Mouse (Mus musculus): ENCODE results near the gene Ankrd49. TPM values are rescaled to one million over a fixed set of nuclear protein-coding genes. Genes with fewer than 3 reads are reported as not detected.

The Ankrd49 gene
- total and polyA plus RNA-seq, 3 experiments, result 108 to 139 (median 108) TPM

- Histone ChIP-seq H3K27me3 (ENCODE audit: control insufficient read depth in 1 of 2, insufficient read depth in 2 of 2, low read length in 2 of 2) (peaks cover 29 to 31% of the 10 kb centered on the region in 2 experiments), H3K9me3 (replicated peaks; ENCODE audit: insufficient read depth, low read length) (no peaks in the 10 kb centered on the region), H3K79me2 (ENCODE audit: control insufficient read depth, insufficient read depth, low read length, poor library complexity) (no peaks in the 10 kb centered on the region), H3K9ac (ENCODE audit: control insufficient read depth, low read depth, low read length, poor library complexity, severe bottlenecking) (no peak overlapping the region), H3K27ac (ENCODE audit: control insufficient read depth, low read depth, low read length) (no peak overlapping the region), H3K4me3 (ENCODE audit: control insufficient read depth in 1 of 2, insufficient read depth in 1 of 2, low read depth in 2 of 2, low read length in 2 of 2) (no peak overlapping the region), H3K4me1 (ENCODE audit: control insufficient read depth in 1 of 2, insufficient read depth in 2 of 2, low read length in 2 of 2) (no peaks in the 10 kb centered on the region), H3K36me3 (ENCODE audit: control insufficient read depth in 1 of 2, insufficient read depth in 2 of 2, low read length in 2 of 2) (no peaks in the 10 kb centered on the region)
- TF ChIP-seq USF1 (IDR thresholded peaks at IDR 0.05; ENCODE audit: low read depth, low read length) (no peak), ZKSCAN1 (IDR thresholded peaks at IDR 0.05; ENCODE audit: low read depth, low read length) (no peak), BHLHE40 (IDR thresholded peaks at IDR 0.05; ENCODE audit: borderline replicate concordance, low read depth, low read length) (no peak), ZC3H11A (IDR thresholded peaks at IDR 0.05; ENCODE audit: low read depth, low read length) (no peak), TBP (IDR thresholded peaks at IDR 0.05; ENCODE audit: low read depth, low read length) (no peak), USF2 (IDR thresholded peaks at IDR 0.05; ENCODE audit: borderline replicate concordance in 1 of 2, insufficient read depth in 1 of 2, low read depth in 1 of 2, low read length in 2 of 2) (no peak), TAL1 (IDR thresholded peaks at IDR 0.05; ENCODE audit: low read length) (no peak), ZNF384 (IDR thresholded peaks at IDR 0.05; ENCODE audit: low read depth, low read length) (no peak), MYC (IDR thresholded peaks at IDR 0.05; ENCODE audit: low read depth, low read length) (no peak), E2F4 (IDR thresholded peaks at IDR 0.05; ENCODE audit: borderline replicate concordance, low read depth, low read length) (no peak), RCOR1 (IDR thresholded peaks at IDR 0.05; ENCODE audit: low read depth, low read length) (no peak), MAFK (IDR thresholded peaks at IDR 0.05; ENCODE audit: borderline replicate concordance, low read depth, low read length) (no peak), SIN3A (IDR thresholded peaks at IDR 0.05; ENCODE audit: low read length) (no peak), TCF12 (IDR thresholded peaks at IDR 0.05; ENCODE audit: low read depth, low read length) (no peak), NRF1 (IDR thresholded peaks at IDR 0.05; ENCODE audit: insufficient read depth, low read depth, low read length, poor library complexity, severe bottlenecking) (no peak), KAT2A (conservative IDR thresholded peaks at IDR 0.05; ENCODE audit: low read depth, low read length) (no peak), MAX (IDR thresholded peaks at IDR 0.05; ENCODE audit: low read length) (no peak), MEF2A (IDR thresholded peaks at IDR 0.05; ENCODE audit: extremely low read depth, insufficient replicate concordance, low read depth, low read length, poor library complexity, severe bottlenecking) (no peak), POLR2AphosphoS5 (IDR thresholded peaks at IDR 0.05; ENCODE audit: borderline replicate concordance, low read depth, low read length) (no peak)
- DNase-seq (ENCODE audit: low read depth, low spot score), result no peak
Observed at GRCm38 (mm10) chr9:14769811-14770210, 14.8 kb downstream of the Ankrd49 start.

- H3K9ac ChIP-seq (ENCODE audit: control insufficient read depth, low read depth, low read length, poor library complexity, severe bottlenecking), result peak overlapping the region; percentile 35; the same call in 1 of the 2 replicates
- H3K4me3 ChIP-seq (ENCODE audit: control insufficient read depth in 1 of 2, insufficient read depth in 1 of 2, low read depth in 2 of 2, low read length in 2 of 2), result no peak overlapping the region
- no peaks in the 10 kb centered on the region for H3K9me3 ChIP-seq (replicated peaks; ENCODE audit: insufficient read depth, low read length)
- H3K27ac ChIP-seq (ENCODE audit: control insufficient read depth, low read depth, low read length), result no peak overlapping the region
- H3K36me3 ChIP-seq (ENCODE audit: control insufficient read depth in 1 of 2, insufficient read depth in 2 of 2, low read length in 2 of 2), result no peaks in the 10 kb centered on the region
- peaks cover 25 to 27% of the 10 kb centered on the region in 2 experiments for H3K27me3 ChIP-seq (ENCODE audit: control insufficient read depth in 1 of 2, insufficient read depth in 2 of 2, low read length in 2 of 2)
- no peaks in the 10 kb centered on the region for H3K79me2 ChIP-seq (ENCODE audit: control insufficient read depth, insufficient read depth, low read length, poor library complexity)
- DNase-seq (ENCODE audit: low read depth, low spot score), result peak; percentile 89
- peaks cover 0 to 5% of the 10 kb centered on the region in 2 experiments; a peak in 1 of 4 replicates for H3K4me1 ChIP-seq (ENCODE audit: control insufficient read depth in 1 of 2, insufficient read depth in 2 of 2, low read length in 2 of 2)
- TF ChIP-seq POLR2AphosphoS5 (IDR thresholded peaks at IDR 0.05; ENCODE audit: borderline replicate concordance, low read depth, low read length), result no peak
- TF ChIP-seq POLR2AphosphoS2 (IDR thresholded peaks at IDR 0.05; ENCODE audit: low read length), result no peak
- 0 out of 2 replicates have a peak, but pooled peaks have one; percentile 29 for TF ChIP-seq MYC (IDR thresholded peaks at IDR 0.05; ENCODE audit: low read depth, low read length)
- no peak for TF ChIP-seq MAX (IDR thresholded peaks at IDR 0.05; ENCODE audit: low read length)
- TF ChIP-seq MAFK (IDR thresholded peaks at IDR 0.05; ENCODE audit: borderline replicate concordance, low read depth, low read length), result no peak
- TF ChIP-seq EP300 (IDR thresholded peaks at IDR 0.05; ENCODE audit: low read depth in 1 of 2, low read length in 2 of 2), result no peak
- no peak for TF ChIP-seq USF1 (IDR thresholded peaks at IDR 0.05; ENCODE audit: low read depth, low read length)
- no peak for TF ChIP-seq MYB (IDR thresholded peaks at IDR 0.05; ENCODE audit: low read depth, low read length)
- no peak for TF ChIP-seq TAL1 (IDR thresholded peaks at IDR 0.05; ENCODE audit: low read length)
- no peak for TF ChIP-seq RCOR1 (IDR thresholded peaks at IDR 0.05; ENCODE audit: low read depth, low read length)
- peak; percentile 85 for TF ChIP-seq ZC3H11A (IDR thresholded peaks at IDR 0.05; ENCODE audit: low read depth, low read length)
- TF ChIP-seq CHD2 (IDR thresholded peaks at IDR 0.05; ENCODE audit: low read length), result no peak
- no peak for TF ChIP-seq MEF2A (IDR thresholded peaks at IDR 0.05; ENCODE audit: extremely low read depth, insufficient replicate concordance, low read depth, low read length, poor library complexity, severe bottlenecking)
- TF ChIP-seq GABPA (IDR thresholded peaks at IDR 0.05; ENCODE audit: low read depth, low read length), result no peak
- TF ChIP-seq ZNF384 (IDR thresholded peaks at IDR 0.05; ENCODE audit: low read depth, low read length), result no peak
- TF ChIP-seq E2F4 (IDR thresholded peaks at IDR 0.05; ENCODE audit: borderline replicate concordance, low read depth, low read length), result no peak
- TF ChIP-seq NELFE (IDR thresholded peaks at IDR 0.05; ENCODE audit: low read depth, low read length), result no peak
- TF ChIP-seq KAT2A (conservative IDR thresholded peaks at IDR 0.05; ENCODE audit: low read depth, low read length), result no peak
- TF ChIP-seq ELF1 (IDR thresholded peaks at IDR 0.05; ENCODE audit: low read depth, low read length), result no peak
- no peak for TF ChIP-seq HCFC1 (IDR thresholded peaks at IDR 0.05; ENCODE audit: low read depth, low read length)
- TF ChIP-seq JUND (IDR thresholded peaks at IDR 0.05; ENCODE audit: low read depth, low read length), result no peak
- no peak for TF ChIP-seq ZMIZ1 (IDR thresholded peaks at IDR 0.05; ENCODE audit: low read depth, low read length)
Observed at GRCm38 (mm10) chr9:14764765-14765164, 19.9 kb downstream of the Ankrd49 start.

Measured in MEL (cell line).